Mouse (Mus musculus): ENCODE measurements around the gene Fam78a. TPM values are rescaled to one million over a fixed set of nuclear protein-coding genes. Genes with fewer than 3 reads are reported as not detected.
A peak's percentile ranks its signal among the peaks of the same experiment; 100 is the strongest.

Fam78a gene
- total and polyA plus RNA-seq, 3 experiments: 0.07 to 0.47 (median 0.21) TPM

DNA sequence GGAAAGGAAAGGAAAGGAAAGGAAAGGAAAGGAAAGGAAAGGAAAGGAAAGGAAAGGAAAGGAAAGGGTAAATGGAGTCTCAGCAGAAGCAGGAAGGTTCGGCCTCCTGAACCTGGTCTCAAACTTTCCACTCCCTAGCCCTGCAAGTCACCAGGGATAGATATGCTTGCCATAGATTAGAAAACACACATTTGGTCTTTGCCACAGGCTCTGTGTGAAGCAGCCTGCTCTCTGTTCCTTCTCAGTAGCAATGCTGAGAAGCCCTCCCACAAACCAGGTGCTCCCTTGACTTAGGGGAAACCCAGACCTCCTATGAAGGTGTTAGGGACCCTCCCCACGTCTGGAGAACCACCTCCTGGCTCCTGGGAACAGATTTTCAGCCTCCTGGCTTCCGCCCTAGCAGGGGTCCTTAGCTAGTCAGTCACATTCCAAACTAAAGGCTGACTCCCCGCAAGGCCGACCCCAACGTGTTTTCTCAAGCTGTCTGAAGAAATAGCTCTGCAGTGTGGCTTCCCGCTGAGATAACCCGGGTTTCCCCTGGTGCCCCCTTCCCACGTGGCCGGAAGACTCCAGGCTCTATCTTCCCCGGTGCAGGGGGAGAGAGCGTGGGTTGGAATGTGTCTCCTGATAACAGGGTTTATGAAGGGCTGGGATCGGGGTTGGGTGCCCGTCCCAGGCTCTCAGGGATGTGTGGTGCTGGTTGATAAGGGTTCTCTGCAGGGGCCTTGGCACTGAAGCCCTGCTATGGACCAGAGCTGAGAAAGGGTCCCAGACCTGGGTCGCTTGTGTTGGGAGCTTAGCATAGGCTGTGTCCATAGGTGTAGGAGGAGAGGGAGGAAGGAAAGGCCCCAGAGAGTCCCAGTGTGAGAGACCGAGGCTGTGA is 43.2 kb upstream of the Fam78a start:
- Histone ChIP-seq H3K9me3 (replicated peaks; ENCODE audit: low read length) (no peaks in the 10 kb centered on the region), H3K79me2 (replicated peaks; ENCODE audit: control insufficient read depth, extremely low read depth, insufficient read depth, poor library complexity, severe bottlenecking) (no peaks in the 10 kb centered on the region), H3K4me2 (ENCODE audit: insufficient read depth, low read depth, poor library complexity, severe bottlenecking) (no peak overlapping the region), H3K27ac (ENCODE audit: insufficient read depth, low read depth) (no peak overlapping the region), H3K4me1 (ENCODE audit: control insufficient read depth in 1 of 2, insufficient read depth in 2 of 2) (peaks cover 0 to 34% of the 10 kb centered on the region in 2 experiments; a peak in 3 of 4 replicates), H3K4me3 (replicated peaks in 1 of 3; ENCODE audit: low read depth in 2 of 3, low read length in 2 of 3, poor library complexity in 1 of 3) (no peak overlapping the region), H3K9ac (ENCODE audit: insufficient read depth, low read depth) (no peak overlapping the region), H3K36me3 (replicated peaks in 1 of 2; ENCODE audit: control insufficient read depth in 1 of 2, insufficient read depth in 1 of 2, low read length in 1 of 2) (no peaks in the 10 kb centered on the region), H3K27me3 (replicated peaks) (peaks cover 10% of the 10 kb centered on the region)
- dilution Hi-C loops (cut with MboI; ENCODE audit: extremely low pct_ligation_motif_present, extremely low pct_unique_long_range_greater_than_20kb, low sequenced_read_pairs) (no loop called here), in situ Hi-C loops (cut with MboI; ENCODE audit: low pct_ligation_motif_present, low pct_unique_long_range_greater_than_20kb, low sequenced_read_pairs) (loop anchor here (25.0 kb wide), 1 partner anchor 434 kb away; the partner anchor contains the start of genes Dpm2 and Pip5kl1)
- TF ChIP-seq MXI1 (IDR thresholded peaks at IDR 0.05; ENCODE audit: low read depth, low read length) (no peak), POLR2A (IDR thresholded peaks at IDR 0.05; ENCODE audit: low read depth, low read length) (no peak), USF1 (IDR thresholded peaks at IDR 0.05; ENCODE audit: low read depth, low read length) (0 out of 2 replicates have a peak, but pooled peaks have one; percentile 7), NELFE (IDR thresholded peaks at IDR 0.05; ENCODE audit: low read depth, low read length) (no peak), MYC (IDR thresholded peaks at IDR 0.05; ENCODE audit: low read depth, low read length) (no peak), USF2 (conservative IDR thresholded peaks at IDR 0.05; ENCODE audit: low read depth, low read length) (no peak), CHD2 (IDR thresholded peaks at IDR 0.05; ENCODE audit: low read length) (no peak), TCF12 (IDR thresholded peaks at IDR 0.05; ENCODE audit: low read depth, low read length) (no peak)
- peak; percentile 51 for DNase-seq (ENCODE audit: extremely low read depth)

DNA sequence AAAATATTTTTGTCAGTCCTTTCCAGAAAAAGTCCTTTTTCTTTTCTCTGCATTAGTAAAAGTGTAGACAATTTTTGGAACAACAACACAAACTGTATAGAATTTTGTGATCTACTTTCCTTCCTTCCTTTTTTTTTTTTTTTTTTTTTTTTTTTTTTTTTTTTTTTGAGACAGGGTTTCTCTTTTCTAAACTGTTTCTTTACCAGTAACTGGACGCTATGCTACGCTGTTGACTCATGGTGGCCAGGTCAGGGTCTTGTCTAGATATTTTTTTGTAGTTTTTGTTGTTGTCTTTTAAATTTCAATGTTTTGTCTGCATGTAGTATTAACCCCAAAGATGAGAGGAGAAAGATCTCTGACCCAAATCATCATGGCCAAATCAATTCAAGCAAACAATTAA is 37.1 kb upstream of the Fam78a start:
- dilution Hi-C loops (cut with MboI; ENCODE audit: extremely low pct_ligation_motif_present, extremely low pct_unique_long_range_greater_than_20kb, low sequenced_read_pairs): no loop called here
- in situ Hi-C loops (cut with MboI; ENCODE audit: low pct_ligation_motif_present, low pct_unique_long_range_greater_than_20kb, low sequenced_read_pairs): no loop called here

DNA sequence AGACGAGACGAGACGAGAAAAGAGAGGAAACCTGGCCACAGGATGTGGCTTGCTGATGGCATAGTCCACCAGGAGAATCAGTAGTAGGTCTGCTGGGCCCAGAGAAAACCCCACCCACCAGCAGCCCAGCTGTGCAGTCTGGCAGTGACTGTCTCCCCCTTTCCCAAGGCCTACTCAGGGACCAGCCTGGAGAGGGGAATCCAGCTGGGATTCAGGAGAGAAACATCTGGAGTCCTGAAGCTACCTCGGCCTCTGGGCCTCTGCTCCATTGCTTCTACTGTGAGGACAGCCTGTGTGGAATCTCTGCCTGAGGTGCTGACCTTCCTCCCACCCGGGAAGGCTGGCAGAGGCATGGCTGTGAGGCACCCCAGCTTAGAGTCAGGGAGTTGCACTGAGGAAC is 36.5 kb upstream of the Fam78a start:
- TF ChIP-seq ZC3H11A (IDR thresholded peaks at IDR 0.05; ENCODE audit: low read depth, low read length) (no peak), SMC3 (IDR thresholded peaks at IDR 0.05; ENCODE audit: low read depth, low read length) (no peak), SIN3A (IDR thresholded peaks at IDR 0.05; ENCODE audit: low read length) (no peak), MXI1 (IDR thresholded peaks at IDR 0.05; ENCODE audit: low read depth, low read length) (no peak), CTCF (conservative IDR thresholded peaks at IDR 0.05 in 1 of 2, IDR thresholded peaks at IDR 0.05 in 1 of 2; ENCODE audit: low read depth in 2 of 2, low read length in 2 of 2) (no peak)
- in situ Hi-C loops (cut with MboI; ENCODE audit: low pct_ligation_motif_present, low pct_unique_long_range_greater_than_20kb, low sequenced_read_pairs) (no loop called here), dilution Hi-C loops (cut with MboI; ENCODE audit: extremely low pct_ligation_motif_present, extremely low pct_unique_long_range_greater_than_20kb, low sequenced_read_pairs) (no loop called here)
- Histone ChIP-seq H3K27ac (ENCODE audit: insufficient read depth, low read depth) (no peak overlapping the region), H3K9me3 (replicated peaks; ENCODE audit: low read length) (peaks cover 13% of the 10 kb centered on the region), H3K27me3 (replicated peaks) (peaks cover 15% of the 10 kb centered on the region), H3K4me3 (replicated peaks in 1 of 3; ENCODE audit: low read depth in 2 of 3, low read length in 2 of 3, poor library complexity in 1 of 3) (no peak overlapping the region), H3K4me2 (ENCODE audit: insufficient read depth, low read depth, poor library complexity, severe bottlenecking) (no peak overlapping the region), H3K4me1 (ENCODE audit: control insufficient read depth in 1 of 2, insufficient read depth in 2 of 2) (no peaks in the 10 kb centered on the region; a peak in 1 of 4 replicates), H3K9ac (ENCODE audit: insufficient read depth, low read depth) (no peak overlapping the region), H3K36me3 (replicated peaks in 1 of 2; ENCODE audit: control insufficient read depth in 1 of 2, insufficient read depth in 1 of 2, low read length in 1 of 2) (no peaks in the 10 kb centered on the region), H3K79me2 (replicated peaks; ENCODE audit: control insufficient read depth, extremely low read depth, insufficient read depth, poor library complexity, severe bottlenecking) (no peaks in the 10 kb centered on the region)
- DNase-seq (ENCODE audit: extremely low read depth): no peak

More for the DNA sequence above, 37.1 kb upstream of the Fam78a start:
- no peak overlapping the region for H3K9ac ChIP-seq (ENCODE audit: insufficient read depth, low read depth)
- TF ChIP-seq ZNF384 (IDR thresholded peaks at IDR 0.05; ENCODE audit: low read depth, low read length) (peak; percentile 61), JUND (conservative IDR thresholded peaks at IDR 0.05; ENCODE audit: low read depth, low read length) (no peak), TBP (conservative IDR thresholded peaks at IDR 0.05; ENCODE audit: low read depth, low read length) (no peak), PAX5 (IDR thresholded peaks at IDR 0.05; ENCODE audit: low read length) (no peak)
- peaks cover 13% of the 10 kb centered on the region for H3K27me3 ChIP-seq (replicated peaks)
- H3K36me3 ChIP-seq (replicated peaks in 1 of 2; ENCODE audit: control insufficient read depth in 1 of 2, insufficient read depth in 1 of 2, low read length in 1 of 2): no peaks in the 10 kb centered on the region
- no peaks in the 10 kb centered on the region for H3K79me2 ChIP-seq (replicated peaks; ENCODE audit: control insufficient read depth, extremely low read depth, insufficient read depth, poor library complexity, severe bottlenecking)
- no peak overlapping the region for H3K27ac ChIP-seq (ENCODE audit: insufficient read depth, low read depth)
- H3K4me3 ChIP-seq (replicated peaks in 1 of 3; ENCODE audit: low read depth in 2 of 3, low read length in 2 of 3, poor library complexity in 1 of 3): no peak overlapping the region
- peaks cover 7% of the 10 kb centered on the region for H3K9me3 ChIP-seq (replicated peaks; ENCODE audit: low read length)
- no peaks in the 10 kb centered on the region; a peak in 1 of 4 replicates for H3K4me1 ChIP-seq (ENCODE audit: control insufficient read depth in 1 of 2, insufficient read depth in 2 of 2)
- no peak for DNase-seq (ENCODE audit: extremely low read depth)
- no peak overlapping the region for H3K4me2 ChIP-seq (ENCODE audit: insufficient read depth, low read depth, poor library complexity, severe bottlenecking)
